Mouse (Mus musculus) liver, adult 2 months (tissue): Measurements from ENCODE around the gene Ccdc134.

ENCODE experiments used
- CTCF ChIP-seq: fragments of 200-500 bp; IDR thresholded peaks from 2 replicates; pipeline ENCODE4 v1.5.1; 2011; ENCODE audit warnings: low read depth, low read length, control low read depth
- POLR2A ChIP-seq: fragments of 200-500 bp; IDR thresholded peaks from 2 replicates; pipeline ENCODE4 v1.6.1; 2011; ENCODE audit warnings: low read length, control low read depth; ENCODE audit not compliant: insufficient read depth; ENCODE audit errors: extremely low read depth

DNA sequence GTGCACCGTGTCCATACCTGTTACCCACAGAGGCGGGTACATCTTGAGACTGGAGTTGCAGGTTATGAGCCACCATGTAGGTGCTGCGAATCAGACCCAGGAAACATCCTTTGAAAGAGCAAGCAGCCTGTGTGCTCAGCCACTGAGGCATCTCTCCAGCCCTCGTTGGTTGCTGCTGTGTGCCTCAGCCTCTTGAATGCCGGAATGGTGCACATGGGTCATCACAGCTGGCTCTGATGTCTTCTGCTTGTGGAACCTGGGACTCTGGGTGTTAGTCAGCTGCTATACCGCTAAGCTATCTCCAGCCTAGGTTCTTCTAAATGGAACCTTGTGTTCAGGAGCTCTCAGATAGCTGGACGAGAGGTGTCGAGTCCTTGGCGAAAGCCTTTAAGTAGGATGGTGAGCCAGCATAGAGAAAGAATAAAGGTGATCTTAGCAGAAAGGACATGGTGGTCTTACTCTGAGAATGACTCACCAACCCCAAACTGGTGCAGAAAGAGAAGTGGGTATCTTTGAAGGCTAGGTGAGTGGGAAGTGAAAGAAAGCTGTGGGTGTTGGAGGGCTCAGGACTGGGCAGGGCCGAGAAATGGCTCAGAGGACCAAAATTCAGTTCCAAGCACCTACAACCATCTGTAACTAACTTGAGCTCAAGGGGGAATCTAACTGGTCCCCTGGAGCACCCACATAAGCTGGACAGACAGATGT is 35.8 kb downstream of the Ccdc134 start:
- TF ChIP-seq CTCF (no peak), POLR2A (no peak)
